Mouse (Mus musculus) inflammation-experienced regulatory T-cells, adult 6 months (primary cell): ENCODE measurements around the gene Mylk4. TPM values are rescaled to one million over a fixed set of nuclear protein-coding genes. Genes with fewer than 3 reads are reported as not detected.

Source experiments
- ATAC-seq: one replicate; pipeline ENCODE4 v1.8.0; 2017
- polyA plus RNA-seq, 3 experiments: library from polyadenylated mRNA; unstranded; fragments of 100-300 nt; shearing (Covaris generic); gene quantifications; one replicate each; pipeline ENCODE4 v1.2.1; 2017

The Mylk4 gene
- polyA plus RNA-seq, 3 experiments from 2014 or later = not detected

DNA sequence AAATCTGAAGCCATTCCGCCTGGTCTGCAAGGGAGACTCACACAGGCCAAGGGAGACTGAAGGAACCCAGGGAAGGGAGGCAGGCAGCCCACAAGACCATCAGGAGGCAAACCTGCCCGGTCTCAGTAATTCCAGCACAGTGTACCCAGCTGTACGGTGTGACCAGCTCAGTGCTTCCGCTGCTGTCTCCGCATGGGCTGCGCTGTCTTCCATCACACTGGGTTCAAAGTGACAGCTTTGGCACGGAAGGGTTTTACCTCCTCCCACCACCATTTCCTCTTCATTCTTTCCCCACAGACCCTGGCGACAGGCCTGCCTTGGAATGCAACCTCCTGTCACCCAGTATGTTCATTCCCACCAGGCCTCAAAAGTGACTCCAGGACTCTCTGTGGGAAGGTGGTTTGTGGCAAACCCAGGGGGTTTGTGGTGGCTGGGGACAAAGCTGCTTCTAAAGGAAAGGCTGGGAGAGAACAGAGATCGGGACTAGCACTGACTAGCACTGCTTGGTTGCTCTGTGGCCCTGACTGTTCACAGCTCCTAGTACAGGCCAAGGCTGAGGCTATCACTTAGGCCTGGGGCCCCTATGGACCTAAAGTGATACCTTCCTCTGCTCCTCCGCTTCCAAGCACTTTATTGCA lies 77.0 kb downstream of the Mylk4 start:
- ATAC-seq = no peak

DNA sequence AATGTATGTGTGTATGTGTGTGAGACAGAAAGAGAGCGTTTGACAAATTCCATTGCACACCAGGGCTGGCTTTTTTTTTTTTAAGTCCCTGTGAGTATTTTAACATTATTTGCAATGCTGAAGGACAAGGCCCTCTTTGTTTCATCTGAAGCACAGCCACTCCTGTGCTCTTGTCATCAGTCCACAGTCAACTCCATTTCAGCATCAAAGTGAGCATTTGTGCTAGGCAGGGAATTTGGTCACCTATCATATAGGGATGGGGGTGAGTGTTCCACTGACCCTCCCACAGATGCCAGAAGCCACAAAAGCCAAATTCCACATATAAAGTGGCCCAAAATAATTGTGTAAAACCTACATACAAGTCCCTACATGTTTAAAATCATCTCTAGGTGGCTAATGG lies 78.4 kb downstream of the Mylk4 start:
- no peak for ATAC-seq

GRCm38 (mm10) chr13:32704911-32705310 lies 78.8 kb downstream of the Mylk4 start:
- ATAC-seq = no peak

- no peak for ATAC-seq
These were observed 82.2 kb downstream of the Mylk4 start for GRCm38 (mm10) chr13:32701564-32701963.

DNA sequence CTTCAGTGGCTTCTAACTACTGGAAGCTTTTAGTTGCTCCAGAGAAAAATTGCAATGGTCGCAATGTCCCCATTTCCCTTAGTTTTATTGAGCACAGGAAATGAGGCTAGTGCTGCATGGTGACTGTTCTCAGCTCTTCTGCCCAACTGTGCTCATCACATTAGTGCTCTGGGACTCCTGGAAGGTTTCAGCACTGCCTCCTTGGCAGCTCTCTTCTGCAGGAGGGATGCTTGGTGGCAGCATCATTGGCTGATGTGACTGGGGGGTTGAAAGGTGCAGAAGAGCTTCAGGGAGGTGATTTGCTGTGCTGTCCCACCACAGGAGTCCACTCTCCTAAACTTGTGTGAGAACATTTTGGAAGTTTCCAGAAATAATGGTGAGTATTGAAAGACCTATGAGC lies 84.4 kb downstream of the Mylk4 start:
- no peak for ATAC-seq

GRCm38 (mm10) chr13:32698956-32699355 lies 84.8 kb downstream of the Mylk4 start:
- ATAC-seq = no peak

DNA sequence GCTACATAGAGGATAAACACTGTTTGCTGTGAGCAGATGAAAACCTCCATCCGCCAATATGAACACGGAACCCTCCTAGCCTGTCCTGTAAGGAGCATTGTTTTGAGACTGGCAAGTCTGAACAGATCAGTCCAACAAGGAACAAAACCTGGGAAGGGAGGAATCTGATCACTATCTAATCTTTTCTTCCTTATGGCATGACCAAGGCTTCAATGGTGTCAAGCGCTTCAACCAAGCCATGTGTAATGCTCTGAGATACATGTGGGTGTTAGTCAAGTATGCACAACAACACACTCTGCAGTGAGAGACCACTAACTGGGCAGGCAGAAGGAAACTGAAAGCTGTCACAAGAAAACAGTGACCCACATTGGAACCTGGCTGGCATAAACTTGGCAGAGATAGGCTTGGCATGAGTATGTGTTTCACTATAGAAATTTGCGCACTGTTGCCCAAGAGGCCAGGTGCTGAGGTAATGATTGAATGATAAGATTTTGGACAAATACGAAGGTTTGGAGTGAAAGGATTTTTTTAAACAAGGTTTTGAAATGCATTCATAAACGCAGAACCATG lies 89.8 kb downstream of the Mylk4 start:
- ATAC-seq = no peak

DNA sequence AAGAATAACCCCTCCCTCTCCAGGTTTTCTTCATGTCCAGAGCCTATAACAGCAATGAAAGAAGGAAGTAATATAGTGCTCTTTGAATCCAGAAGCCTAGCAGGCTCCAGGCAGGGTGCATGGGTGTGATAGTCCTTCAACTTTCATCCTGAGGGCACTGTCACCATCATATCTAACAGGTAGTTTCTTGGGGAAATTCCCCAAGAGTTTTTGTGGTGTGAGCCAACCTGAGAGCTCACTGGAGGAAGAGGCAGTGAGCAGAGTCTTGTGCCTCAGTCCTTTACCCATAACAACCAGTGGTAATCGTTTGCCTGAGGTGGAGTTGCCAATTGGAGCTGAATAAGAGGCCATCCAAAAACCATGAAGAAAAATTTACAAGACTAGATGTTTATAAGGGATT lies 91.2 kb downstream of the Mylk4 start:
- ATAC-seq = peak; percentile 82

- ATAC-seq = peak; percentile 38
These were observed 93.5 kb downstream of the Mylk4 start for GRCm38 (mm10) chr13:32690279-32690678.

GRCm38 (mm10) chr13:32680868-32681515 lies 102.8 kb downstream of the Mylk4 start:
- ATAC-seq = peak; percentile 58

DNA sequence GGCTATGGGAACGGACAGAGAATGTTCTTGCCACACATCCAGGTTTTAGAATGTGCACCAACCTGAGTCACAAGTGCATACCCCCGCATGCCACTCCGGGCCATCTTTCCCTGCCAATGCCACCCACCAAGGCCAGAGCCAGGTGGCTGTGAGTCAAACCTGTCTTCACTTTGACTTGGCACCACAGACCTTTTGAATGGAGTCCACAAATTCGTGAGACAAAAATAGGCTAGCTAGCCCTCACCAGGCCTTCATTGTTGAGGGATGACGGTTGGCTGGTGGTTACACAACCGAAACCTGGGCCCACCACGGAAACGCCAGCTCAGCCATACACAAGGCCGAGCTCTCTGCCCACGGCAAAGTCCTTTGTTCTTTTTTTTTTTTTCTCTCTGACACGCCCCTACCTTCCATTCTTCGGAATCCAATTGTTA lies 103.6 kb downstream of the Mylk4 start:
- ATAC-seq = no peak

DNA sequence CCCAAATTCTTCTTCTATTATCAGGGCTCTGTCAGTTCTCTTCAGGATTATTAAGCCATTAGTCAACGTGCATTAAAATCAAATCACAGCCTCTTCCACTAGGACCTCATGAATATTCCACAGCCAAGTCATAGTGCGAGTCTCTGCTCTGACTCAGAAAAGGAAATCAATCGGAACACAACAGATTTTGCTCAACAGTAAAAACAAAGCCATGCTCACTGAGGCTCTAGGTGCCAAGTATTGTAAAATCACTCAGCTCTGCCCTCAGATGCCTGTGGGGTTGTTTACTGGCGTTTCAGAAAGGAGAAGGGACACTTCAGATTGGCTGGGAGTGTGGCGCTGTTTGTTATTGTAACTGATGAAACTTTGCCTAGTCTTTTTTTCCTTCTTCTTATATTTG lies 104.8 kb downstream of the Mylk4 start:
- ATAC-seq = no peak

- no peak for ATAC-seq
These were observed 113.0 kb downstream of the Mylk4 start for GRCm38 (mm10) chr13:32670782-32671181.

GRCm38 (mm10) chr13:32668296-32668695 lies 115.5 kb downstream of the Mylk4 start:
- ATAC-seq = no peak

DNA sequence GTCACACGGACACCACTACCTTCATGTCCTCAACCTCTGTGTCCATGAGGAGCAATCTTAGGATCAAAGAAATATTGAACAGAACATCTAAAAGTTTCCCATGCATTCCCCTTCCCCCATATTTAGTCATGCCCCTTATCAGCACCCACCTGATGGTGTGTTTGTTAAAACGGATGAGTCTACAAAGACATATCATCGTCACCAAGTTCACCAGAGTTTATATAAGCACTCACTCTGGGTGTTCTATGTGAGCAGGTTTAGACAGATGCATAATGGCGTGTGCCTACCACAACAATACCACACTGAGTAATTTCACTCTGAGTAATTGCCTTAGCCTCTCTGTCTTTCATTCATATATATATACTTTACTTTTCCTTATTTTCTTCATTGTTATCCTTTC lies 116.4 kb downstream of the Mylk4 start:
- no peak for ATAC-seq

GRCm38 (mm10) chr13:32662041-32662440 lies 121.7 kb downstream of the Mylk4 start:
- ATAC-seq = no peak

DNA sequence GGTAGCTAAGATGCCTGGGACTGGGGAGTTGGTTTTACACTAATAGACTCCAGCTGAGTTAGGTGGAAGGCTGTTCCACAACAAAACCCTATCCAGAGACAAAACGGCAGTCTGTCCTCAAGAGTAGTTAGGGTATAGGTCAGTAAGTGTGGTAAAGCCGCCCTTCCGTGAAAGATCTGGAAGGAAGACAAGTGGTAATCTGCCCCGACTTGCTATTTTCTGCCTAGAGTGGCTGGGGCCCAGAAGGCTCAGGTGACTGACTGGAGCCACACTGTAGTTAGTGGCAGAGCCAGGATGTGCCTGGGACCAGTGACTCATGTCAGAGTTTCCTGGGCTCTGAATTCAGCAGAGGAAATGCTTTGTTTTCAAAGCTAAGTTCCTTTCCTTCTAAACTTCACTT lies 123.5 kb downstream of the Mylk4 start:
- ATAC-seq = no peak

DNA sequence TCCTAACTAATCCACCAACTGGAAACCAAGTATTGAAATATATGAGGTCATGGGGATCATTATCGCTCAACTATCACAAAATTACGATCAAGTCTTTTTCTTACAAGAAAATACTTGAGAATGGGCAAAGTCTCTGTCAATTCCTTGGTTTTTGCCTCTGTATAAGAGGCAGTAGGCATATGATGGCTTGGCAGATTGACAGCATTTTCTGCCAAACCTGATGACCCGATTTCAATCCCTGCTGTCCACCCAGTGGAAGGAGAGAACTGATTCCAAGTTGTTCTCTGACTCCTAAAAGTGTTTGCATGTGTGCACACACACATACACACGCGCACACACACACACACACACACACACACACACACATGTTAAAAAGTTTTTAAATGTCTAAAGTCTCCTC lies 124.5 kb downstream of the Mylk4 start:
- no peak for ATAC-seq

DNA sequence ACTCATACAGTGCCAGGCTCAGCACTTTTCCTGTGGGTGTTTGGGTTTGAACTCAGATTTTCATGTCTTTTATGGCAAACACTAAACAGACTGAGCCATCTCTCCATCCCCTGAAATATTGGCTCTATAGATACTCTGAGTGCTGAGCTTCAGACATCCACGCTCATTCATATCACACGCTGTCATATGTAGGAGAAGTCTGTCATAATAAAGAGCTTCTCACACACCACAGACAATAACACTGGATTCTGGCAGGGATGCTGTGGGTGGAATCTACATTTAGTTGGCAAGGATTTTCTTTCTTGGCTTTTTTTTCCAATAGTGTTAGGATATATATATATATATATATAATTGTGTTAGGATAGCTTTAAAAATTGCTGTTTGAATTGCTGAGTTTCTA lies 126.2 kb downstream of the Mylk4 start:
- no peak for ATAC-seq

Other genes starting within 250 kb of the Mylk4 start
- 10 to 100 TPM in 1 of 3 experiments, 1 to 10 TPM in 2; 6.4 to 10.0 (median 8.2) TPM for gene Wrnip1, start 18.1 kb upstream of the Mylk4 start, polyA plus RNA-seq
- not detected for gene D930007J09Rik, start 18.9 kb upstream of the Mylk4 start, polyA plus RNA-seq
- gene Serpinb1a, start 67.2 kb upstream of the Mylk4 start, polyA plus RNA-seq = 10 to 100 TPM; 10.1 to 86.4 (median 28.2) TPM
- not detected for gene Serpinb1c, start 114.3 kb upstream of the Mylk4 start, polyA plus RNA-seq
- 100 to 1,000 TPM in 1 of 3 experiments, 10 to 100 TPM in 2; 33.0 to 109 (median 34.2) TPM for gene Serpinb6b, start 181.3 kb upstream of the Mylk4 start, polyA plus RNA-seq
- gene Serpinb9, start 219.3 kb upstream of the Mylk4 start, polyA plus RNA-seq = 10 to 100 TPM; 21.5 to 47.1 (median 22.1) TPM
- gene Serpinb9b, start 243.5 kb upstream of the Mylk4 start, polyA plus RNA-seq = under 1 TPM in 1 of 3 experiments, not detected in 2; 0.77 TPM